Mouse (Mus musculus): ENCODE results near the gene Acad10. TPM values are rescaled to one million over a fixed set of nuclear protein-coding genes. Genes with fewer than 3 reads are reported as not detected.
"Not testable (repeated sequence)": the region's sequence is repeated elsewhere in the genome, so short reads cannot be mapped to it uniquely, and the experiment has no call there.

The Acad10 gene
- polyA plus RNA-seq, 1 experiment from 2014 or later, result 1.0 TPM

- not testable (repeated sequence) for H3K9ac ChIP-seq (replicated peaks); H3K4me2 ChIP-seq (replicated peaks); H3K4me1 ChIP-seq; ATAC-seq (replicated peaks); H3K27ac ChIP-seq (replicated peaks); H3K27me3 ChIP-seq; H3K9me3 ChIP-seq; H3K4me3 ChIP-seq; H3K36me3 ChIP-seq
- WGBS, result 54% methylated on average over 8 of the region's 8 CpGs
Observed at GRCm38 (mm10) chr5:121609556-121610135, 50.7 kb downstream of the Acad10 start.

- Histone ChIP-seq H3K4me2 (replicated peaks) (no peak overlapping the region), H3K27me3 (no peaks in the 10 kb centered on the region), H3K36me3 (no peaks in the 10 kb centered on the region), H3K27ac (replicated peaks) (no peak overlapping the region), H3K4me1 (peaks cover 4% of the 10 kb centered on the region; the same call in 1 of the 2 replicates), H3K4me3 (no peak overlapping the region), H3K9me3 (no peaks in the 10 kb centered on the region), H3K9ac (replicated peaks) (no peak overlapping the region)
- ATAC-seq (replicated peaks), result no peak
- WGBS, result 2% methylated on average over 2 of the region's 2 CpGs
Observed at GRCm38 (mm10) chr5:121606151-121606550, 54.2 kb downstream of the Acad10 start.

- not testable (repeated sequence) for H3K4me2 ChIP-seq (replicated peaks); H3K9me3 ChIP-seq; H3K27ac ChIP-seq (replicated peaks); H3K36me3 ChIP-seq; H3K27me3 ChIP-seq; ATAC-seq (replicated peaks); H3K9ac ChIP-seq (replicated peaks); H3K4me1 ChIP-seq; H3K4me3 ChIP-seq
- WGBS, result 68% methylated on average over 1 of the region's 1 CpGs
Observed at GRCm38 (mm10) chr5:121603815-121604214, 56.5 kb downstream of the Acad10 start.

GRCm38 (mm10) chr5:121601547-121602299 lies 58.6 kb downstream of the Acad10 start:
- H3K4me3 ChIP-seq, result no peak overlapping the region
- H3K9me3 ChIP-seq, result no peaks in the 10 kb centered on the region
- H3K4me1 ChIP-seq, result peaks cover 4% of the 10 kb centered on the region; the same call in 1 of the 2 replicates
- no peak overlapping the region for H3K27ac ChIP-seq (replicated peaks)
- no peak overlapping the region for H3K9ac ChIP-seq (replicated peaks)
- H3K36me3 ChIP-seq, result no peaks in the 10 kb centered on the region
- H3K27me3 ChIP-seq, result no peaks in the 10 kb centered on the region
- 31% methylated on average over 9 of the region's 9 CpGs for WGBS
- ATAC-seq (replicated peaks), result no peak
- H3K4me2 ChIP-seq (replicated peaks), result no peak overlapping the region

GRCm38 (mm10) chr5:121598871-121599610 lies 61.3 kb downstream of the Acad10 start:
- no peak for ATAC-seq (replicated peaks)
- Histone ChIP-seq H3K27me3 (no peaks in the 10 kb centered on the region), H3K4me1 (peaks cover 8% of the 10 kb centered on the region), H3K4me2 (replicated peaks) (no peak overlapping the region), H3K4me3 (no peak overlapping the region), H3K27ac (replicated peaks) (no peak overlapping the region), H3K9ac (replicated peaks) (no peak overlapping the region), H3K36me3 (no peaks in the 10 kb centered on the region), H3K9me3 (no peaks in the 10 kb centered on the region)
- WGBS, result 56% methylated on average over 13 of the region's 13 CpGs

GRCm38 (mm10) chr5:121597991-121598537 lies 62.2 kb downstream of the Acad10 start:
- H3K4me1 ChIP-seq, result peaks cover 16% of the 10 kb centered on the region
- H3K9ac ChIP-seq (replicated peaks), result no peak overlapping the region
- no peak for ATAC-seq (replicated peaks)
- no peaks in the 10 kb centered on the region for H3K27me3 ChIP-seq
- H3K9me3 ChIP-seq, result no peaks in the 10 kb centered on the region
- 82% methylated on average over 7 of the region's 7 CpGs for WGBS
- no peaks in the 10 kb centered on the region for H3K36me3 ChIP-seq
- H3K27ac ChIP-seq (replicated peaks), result no peak overlapping the region
- no peak overlapping the region for H3K4me2 ChIP-seq (replicated peaks)
- no peak overlapping the region for H3K4me3 ChIP-seq

GRCm38 (mm10) chr5:121597332-121597731 lies 63.0 kb downstream of the Acad10 start:
- Histone ChIP-seq H3K27me3 (no peaks in the 10 kb centered on the region), H3K27ac (replicated peaks) (no peak overlapping the region), H3K36me3 (no peaks in the 10 kb centered on the region), H3K9ac (replicated peaks) (no peak overlapping the region), H3K9me3 (no peaks in the 10 kb centered on the region), H3K4me2 (replicated peaks) (no peak overlapping the region), H3K4me3 (no peak overlapping the region), H3K4me1 (peaks cover 23% of the 10 kb centered on the region)
- ATAC-seq (replicated peaks), result no peak
- 75% methylated on average over 4 of the region's 4 CpGs for WGBS

- WGBS, result 84% methylated on average over 6 of the region's 6 CpGs
- Histone ChIP-seq H3K4me1 (peaks cover 19% of the 10 kb centered on the region), H3K27ac (replicated peaks) (no peak overlapping the region)
Observed at GRCm38 (mm10) chr5:121596226-121596625, 64.1 kb downstream of the Acad10 start.

GRCm38 (mm10) chr5:121595758-121596157 lies 64.6 kb downstream of the Acad10 start:
- Histone ChIP-seq H3K4me1 (peaks cover 19% of the 10 kb centered on the region), H3K9me3 (no peaks in the 10 kb centered on the region), H3K27me3 (no peaks in the 10 kb centered on the region), H3K4me2 (replicated peaks) (no peak overlapping the region), H3K27ac (replicated peaks) (no peak overlapping the region), H3K4me3 (no peak overlapping the region), H3K36me3 (no peaks in the 10 kb centered on the region), H3K9ac (replicated peaks) (no peak overlapping the region)
- 84% methylated on average over 6 of the region's 6 CpGs for WGBS
- no peak for ATAC-seq (replicated peaks)

More at GRCm38 (mm10) chr5:121596226-121596625, 64.1 kb downstream of the Acad10 start:
- no peak for ATAC-seq (replicated peaks)
- Histone ChIP-seq H3K4me2 (replicated peaks) (no peak overlapping the region), H3K9ac (replicated peaks) (no peak overlapping the region), H3K27me3 (no peaks in the 10 kb centered on the region), H3K9me3 (no peaks in the 10 kb centered on the region), H3K36me3 (no peaks in the 10 kb centered on the region), H3K4me3 (no peak overlapping the region)

- no peak for ATAC-seq (replicated peaks)
- 87% methylated on average over 6 of the region's 6 CpGs for WGBS
- Histone ChIP-seq H3K9me3 (no peaks in the 10 kb centered on the region), H3K27ac (replicated peaks) (no peak overlapping the region; the same call in 1 of the 2 replicates), H3K4me3 (no peak overlapping the region), H3K4me1 (peaks cover 19% of the 10 kb centered on the region), H3K27me3 (no peaks in the 10 kb centered on the region), H3K4me2 (replicated peaks) (no peak overlapping the region), H3K9ac (replicated peaks) (no peak overlapping the region), H3K36me3 (no peaks in the 10 kb centered on the region)
Observed at GRCm38 (mm10) chr5:121594714-121595313, 65.5 kb downstream of the Acad10 start.

- peak within 1 kb of the TSS; percentile 67 for H3K4me3 ChIP-seq
- peak; percentile 82 for ATAC-seq (replicated peaks)
- H3K9me3 ChIP-seq, result no peaks in the 10 kb centered on the region
- 1% methylated on average over 47 of the region's 47 CpGs for WGBS
- peak within 1 kb of the TSS; percentile 73 for H3K27ac ChIP-seq (replicated peaks)
- H3K27me3 ChIP-seq, result no peaks in the 10 kb centered on the region
- H3K9ac ChIP-seq (replicated peaks), result peak within 1 kb of the TSS; percentile 57
- peaks cover 19% of the 10 kb centered on the region for H3K4me1 ChIP-seq
- no peaks in the 10 kb centered on the region for H3K36me3 ChIP-seq
- H3K4me2 ChIP-seq (replicated peaks), result peak within 1 kb of the TSS; percentile 98
Observed at GRCm38 (mm10) chr5:121593451-121594401, 66.6 kb downstream of the Acad10 start, which contains the start of gene Aldh2. Gene Aldh2, minus strand, starts transcription at chr5:121593824.
